Mouse (Mus musculus) limb, embryonic 15.5 days (tissue): ENCODE results near the gene Gm5737. TPM values are rescaled to one million over a fixed set of nuclear protein-coding genes. Genes with fewer than 3 reads are reported as not detected.

Experiments
- ATAC-seq: fragments of 200-750 bp; cut with Nextera tagmentation; 2 replicates; pipeline ENCODE4 v1.8.0; 2017; ENCODE audit warnings: low read depth, moderate TSS enrichment; ENCODE audit not compliant: insufficient number of reproducible peaks, low FRiP score, low TSS enrichment
- H3K27ac ChIP-seq: fragments of 300-500 bp; sonication (generic); 2 replicates; pipeline ENCODE4 v1.5.1; 2015; ENCODE audit warnings: moderate library complexity, mild to moderate bottlenecking, inconsistent platforms
- H3K27me3 ChIP-seq: fragments of 300-500 bp; sonication (generic); 2 replicates; pipeline ENCODE4 v1.6.1; 2015; ENCODE audit warnings: inconsistent platforms
- H3K36me3 ChIP-seq: fragments of 300-500 bp; sonication (generic); 2 replicates; pipeline ENCODE4 v1.6.1; 2015; ENCODE audit warnings: inconsistent platforms
- H3K4me1 ChIP-seq: fragments of 300-500 bp; sonication (generic); 2 replicates; pipeline ENCODE4 v1.6.1; 2015; ENCODE audit warnings: inconsistent platforms
- H3K4me2 ChIP-seq: fragments of 300-500 bp; sonication (generic); 2 replicates; pipeline ENCODE4 v1.6.1; 2015; ENCODE audit warnings: mild to moderate bottlenecking, inconsistent platforms
- H3K4me3 ChIP-seq: fragments of 300-500 bp; sonication (generic); 2 replicates; pipeline ENCODE4 v1.5.1; 2015; ENCODE audit warnings: mild to moderate bottlenecking, inconsistent platforms
- H3K9ac ChIP-seq: fragments of 300-500 bp; sonication (generic); 2 replicates; pipeline ENCODE4 v1.6.1; 2015; ENCODE audit warnings: inconsistent platforms
- H3K9me3 ChIP-seq: fragments of 300-500 bp; sonication (generic); 2 replicates; pipeline ENCODE4 v1.6.1; 2016; ENCODE audit warnings: inconsistent platforms
- WGBS: fragments of 180-500 bp; shearing (Covaris S2); methylation state at CpG from one replicate; pipeline ENCODE4 v1.1.7; 2015; 5-methylcytosine and 5-hydroxymethylcytosine counted together
- polyA plus RNA-seq: library from polyadenylated mRNA; unstranded; fragments of >200 nt; fragmentation: Nextera tagmentation; extraction: Ambion mirVana; gene quantifications from 2 replicates; pipeline ENCODE4 v1.2.1, GENCODE M21; 2015

Gene Gm5737
- not detected in 2 replicates for polyA plus RNA-seq

- H3K4me1 ChIP-seq: peaks cover 5% of the 10 kb centered on the region
- peaks cover 10% of the 10 kb centered on the region for H3K27me3 ChIP-seq
- WGBS: 77% methylated on average over 6 of the region's 6 CpGs
- ATAC-seq: no peak
- H3K4me2 ChIP-seq: no peak within 1 kb of the TSS
- H3K27ac ChIP-seq: no peak within 1 kb of the TSS
- H3K36me3 ChIP-seq: no peaks in the 10 kb centered on the region
- H3K9me3 ChIP-seq: no peaks in the 10 kb centered on the region
- H3K9ac ChIP-seq: no peak within 1 kb of the TSS
- H3K4me3 ChIP-seq: no peak within 1 kb of the TSS
Measured at GRCm38 (mm10) chr7:120811834-120812415, at the start of gene Gm5737. TSS of gene Gm5737 (plus strand) at chr7:120812365.

GRCm38 (mm10) chr7:120767369-120767768 lies 44.8 kb upstream of the Gm5737 start:
- Histone ChIP-seq H3K4me3 (no peak overlapping the region), H3K4me1 (no peaks in the 10 kb centered on the region), H3K4me2 (no peak overlapping the region), H3K36me3 (no peaks in the 10 kb centered on the region), H3K9ac (no peak overlapping the region), H3K9me3 (no peaks in the 10 kb centered on the region), H3K27me3 (no peaks in the 10 kb centered on the region), H3K27ac (no peak overlapping the region)
- no peak for ATAC-seq
- 0% methylated on average over 1 of the region's 1 CpGs for WGBS

GRCm38 (mm10) chr7:120771389-120771788 lies 40.8 kb upstream of the Gm5737 start:
- ATAC-seq: no peak
- Histone ChIP-seq H3K4me3 (no peak overlapping the region), H3K27me3 (no peaks in the 10 kb centered on the region), H3K36me3 (no peaks in the 10 kb centered on the region), H3K4me1 (no peaks in the 10 kb centered on the region), H3K9me3 (no peaks in the 10 kb centered on the region), H3K4me2 (no peak overlapping the region), H3K27ac (no peak overlapping the region), H3K9ac (no peak overlapping the region)
- 56% methylated on average over 1 of the region's 1 CpGs for WGBS

GRCm38 (mm10) chr7:120778012-120778411 lies 34.2 kb upstream of the Gm5737 start:
- H3K4me2 ChIP-seq: no peak overlapping the region
- 38% methylated on average over 2 of the region's 2 CpGs for WGBS
- ATAC-seq: no peak
- H3K27me3 ChIP-seq: no peaks in the 10 kb centered on the region
- no peaks in the 10 kb centered on the region for H3K4me1 ChIP-seq
- no peak overlapping the region for H3K9ac ChIP-seq
- no peak overlapping the region for H3K27ac ChIP-seq
- no peak overlapping the region for H3K4me3 ChIP-seq
- H3K36me3 ChIP-seq: no peaks in the 10 kb centered on the region
- H3K9me3 ChIP-seq: no peaks in the 10 kb centered on the region

- Histone ChIP-seq H3K9ac (no peak overlapping the region), H3K4me2 (no peak overlapping the region), H3K27me3 (no peaks in the 10 kb centered on the region), H3K27ac (no peak overlapping the region), H3K9me3 (no peaks in the 10 kb centered on the region), H3K4me3 (no peak overlapping the region), H3K4me1 (no peaks in the 10 kb centered on the region), H3K36me3 (no peaks in the 10 kb centered on the region)
- ATAC-seq: no peak
- 56% methylated on average over 4 of the region's 4 CpGs for WGBS
Measured at GRCm38 (mm10) chr7:120795544-120795943, 16.6 kb upstream of the Gm5737 start.

- Histone ChIP-seq H3K36me3 (no peaks in the 10 kb centered on the region), H3K4me1 (no peaks in the 10 kb centered on the region), H3K9ac (no peak overlapping the region), H3K4me2 (no peak overlapping the region), H3K27ac (no peak overlapping the region), H3K9me3 (no peaks in the 10 kb centered on the region), H3K4me3 (no peak overlapping the region), H3K27me3 (no peaks in the 10 kb centered on the region)
- WGBS: 77% methylated on average over 3 of the region's 3 CpGs
- no peak for ATAC-seq
Measured at GRCm38 (mm10) chr7:120796369-120796768, 15.8 kb upstream of the Gm5737 start.

GRCm38 (mm10) chr7:120803268-120803667 lies 8.9 kb upstream of the Gm5737 start:
- no peaks in the 10 kb centered on the region for H3K36me3 ChIP-seq
- no peak overlapping the region for H3K4me2 ChIP-seq
- 86% methylated on average over 2 of the region's 2 CpGs for WGBS
- H3K4me3 ChIP-seq: no peak overlapping the region
- no peaks in the 10 kb centered on the region for H3K27me3 ChIP-seq
- no peak for ATAC-seq
- H3K4me1 ChIP-seq: no peaks in the 10 kb centered on the region
- H3K27ac ChIP-seq: no peak overlapping the region
- H3K9ac ChIP-seq: no peak overlapping the region
- no peaks in the 10 kb centered on the region for H3K9me3 ChIP-seq

GRCm38 (mm10) chr7:120809705-120810104 lies 2.5 kb upstream of the Gm5737 start:
- 4% methylated on average over 27 of the region's 27 CpGs for WGBS
- Histone ChIP-seq H3K27ac (no peak overlapping the region), H3K9ac (0 out of 2 replicates have a peak overlapping the region, but pooled peaks have one; percentile 31)

GRCm38 (mm10) chr7:120817552-120817951 lies 5.4 kb downstream of the Gm5737 start:
- WGBS: 90% methylated on average over 6 of the region's 6 CpGs
- Histone ChIP-seq H3K4me1 (no peaks in the 10 kb centered on the region), H3K9me3 (no peaks in the 10 kb centered on the region)

More at GRCm38 (mm10) chr7:120809705-120810104, 2.5 kb upstream of the Gm5737 start:
- no peak for ATAC-seq
- H3K36me3 ChIP-seq: no peaks in the 10 kb centered on the region
- H3K4me2 ChIP-seq: peak overlapping the region; percentile 49
- no peaks in the 10 kb centered on the region for H3K9me3 ChIP-seq
- H3K4me1 ChIP-seq: peaks cover 5% of the 10 kb centered on the region
- peak overlapping the region; percentile 23 for H3K4me3 ChIP-seq
- peaks cover 10% of the 10 kb centered on the region for H3K27me3 ChIP-seq

GRCm38 (mm10) chr7:120819386-120819785 lies 7.2 kb downstream of the Gm5737 start:
- Histone ChIP-seq H3K27ac (no peak overlapping the region), H3K9ac (no peak overlapping the region), H3K36me3 (no peaks in the 10 kb centered on the region), H3K9me3 (no peaks in the 10 kb centered on the region), H3K4me1 (no peaks in the 10 kb centered on the region), H3K4me2 (no peak overlapping the region), H3K27me3 (no peaks in the 10 kb centered on the region), H3K4me3 (no peak overlapping the region)
- ATAC-seq: no peak
- 81% methylated on average over 4 of the region's 4 CpGs for WGBS

More at GRCm38 (mm10) chr7:120817552-120817951, 5.4 kb downstream of the Gm5737 start:
- Histone ChIP-seq H3K4me2 (no peak overlapping the region), H3K9ac (no peak overlapping the region), H3K4me3 (no peak overlapping the region), H3K27me3 (no peaks in the 10 kb centered on the region), H3K27ac (no peak overlapping the region), H3K36me3 (no peaks in the 10 kb centered on the region)
- ATAC-seq: no peak

- Histone ChIP-seq H3K27ac (no peak overlapping the region), H3K4me3 (no peak overlapping the region), H3K36me3 (no peaks in the 10 kb centered on the region), H3K4me1 (no peaks in the 10 kb centered on the region), H3K9ac (no peak overlapping the region), H3K9me3 (no peaks in the 10 kb centered on the region), H3K27me3 (no peaks in the 10 kb centered on the region), H3K4me2 (no peak overlapping the region)
- no peak for ATAC-seq
- 22% methylated on average over 5 of the region's 5 CpGs for WGBS
Measured at GRCm38 (mm10) chr7:120823248-120823647, 11.1 kb downstream of the Gm5737 start.

- no peaks in the 10 kb centered on the region for H3K9me3 ChIP-seq
- no peak overlapping the region for H3K27ac ChIP-seq
- H3K27me3 ChIP-seq: peaks cover 9% of the 10 kb centered on the region
- H3K4me1 ChIP-seq: no peaks in the 10 kb centered on the region
- no peaks in the 10 kb centered on the region for H3K36me3 ChIP-seq
- H3K9ac ChIP-seq: no peak overlapping the region
- H3K4me2 ChIP-seq: no peak overlapping the region
- 67% methylated on average over 2 of the region's 2 CpGs for WGBS
- H3K4me3 ChIP-seq: no peak overlapping the region
- ATAC-seq: no peak
Measured at GRCm38 (mm10) chr7:120825097-120825496, 12.9 kb downstream of the Gm5737 start.

- 17% methylated on average over 3 of the region's 3 CpGs for WGBS
- Histone ChIP-seq H3K9me3 (no peaks in the 10 kb centered on the region), H3K27ac (no peak overlapping the region), H3K9ac (no peak overlapping the region), H3K4me2 (no peak overlapping the region), H3K4me1 (peaks cover 11% of the 10 kb centered on the region), H3K27me3 (peaks cover 12% of the 10 kb centered on the region), H3K36me3 (no peaks in the 10 kb centered on the region), H3K4me3 (no peak overlapping the region)
- ATAC-seq: no peak
Measured at GRCm38 (mm10) chr7:120826408-120826807, 14.2 kb downstream of the Gm5737 start.
